9 mouse cellular contexts compared by ENCODE assay signal in the genomic region with DNA sequence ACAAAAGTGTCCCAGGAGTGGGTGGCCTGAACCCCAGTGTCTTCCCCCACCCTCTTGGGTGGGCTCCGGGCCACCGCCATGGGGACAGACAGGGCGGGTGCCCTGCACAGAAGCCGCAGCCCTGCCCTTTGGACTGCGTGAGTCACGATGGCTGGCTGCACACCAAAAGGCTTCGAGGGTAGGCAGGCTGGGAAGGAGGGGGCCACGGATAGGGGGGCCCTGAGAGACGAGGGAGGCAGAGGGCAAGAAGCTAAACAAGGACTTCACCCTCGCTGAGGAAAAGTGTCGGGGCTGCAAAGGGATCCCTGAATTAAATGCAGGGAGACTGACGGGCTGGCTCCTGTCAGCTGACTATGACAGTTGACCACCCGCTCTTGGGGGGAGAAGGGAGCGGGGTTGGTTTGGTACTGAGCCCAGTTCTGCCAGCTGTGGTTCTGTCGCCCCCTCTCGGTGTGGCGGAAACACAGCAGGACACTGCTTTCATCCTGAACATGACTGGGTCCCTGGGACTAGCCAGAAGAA. TPM values are rescaled to one million over a fixed set of nuclear protein-coding genes. Genes with fewer than 3 reads are reported as not detected.
A peak's percentile ranks its signal among the peaks of the same experiment; 100 is the strongest.
DNase-seq lines count a peak whose midpoint lies in the region; ATAC-seq and TF ChIP-seq lines count a peak whose summit lies in the region.
"Had no signal": no experiment of that assay in that cellular context is flagged by ENCODE, and none has a peak within 500 bp of the region (broad histone marks: within the 10 kb centered on the region; RNA-seq: fewer than 3 reads in every experiment).

No protein-coding gene starts in this region.

- H3K27ac ChIP-seq in heart, embryonic 11.5 days (ENCODE audit: low read depth, low read length) = no peak overlapping the region
- H3K27ac ChIP-seq in midbrain, postnatal 0 days (ENCODE audit: low read depth, low read length) = no peak overlapping the region
- H3K27ac ChIP-seq: midbrain, embryonic 12.5 days had no signal

- TF ChIP-seq CTCF in midbrain, postnatal 0 days (IDR thresholded peaks at IDR 0.05) = peak; percentile 57

- no peak overlapping the region for H3K4me3 ChIP-seq in heart, embryonic 11.5 days (ENCODE audit: low read depth, low read length)
- no peak overlapping the region for H3K4me3 ChIP-seq in midbrain, postnatal 0 days (ENCODE audit: low read depth, low read length)
- H3K4me3 ChIP-seq: midbrain, embryonic 12.5 days had no signal

- H3K4me2 ChIP-seq in heart, embryonic 11.5 days = no peak overlapping the region; the same call in 1 of the 2 replicates
- peak overlapping the region; percentile 24 for H3K4me2 ChIP-seq in midbrain, postnatal 0 days (ENCODE audit: low read depth, low read length, poor library complexity, severe bottlenecking)
- H3K4me2 ChIP-seq: midbrain, embryonic 12.5 days had no signal

- DNase-seq in adrenal gland, adult (ENCODE audit: inconsistent age in 2 of 2, low spot score in 1 of 2) = peak; percentile 86 to 90
- DNase-seq in adrenal gland, postnatal 4 days (ENCODE audit: low spot score in 2 of 2) = no peak
- DNase-seq in adipocyte (ENCODE audit: low spot score) = peak; percentile 51
- DNase-seq in kidney, adult 9 months = peak; percentile 77
- DNase-seq in midbrain, postnatal 0 days (ENCODE audit: low spot score) = no peak
- no peak for DNase-seq in frontal cortex, postnatal 25 days (ENCODE audit: low spot score in 2 of 2)

- 0 out of 2 replicates have a peak overlapping the region, but pooled peaks have one; percentile 10 for H3K9ac ChIP-seq in heart, embryonic 11.5 days (ENCODE audit: low read depth, low read length)
- no peak overlapping the region for H3K9ac ChIP-seq in midbrain, postnatal 0 days (replicated peaks; ENCODE audit: low read length, poor library complexity, severe bottlenecking)
- H3K9ac ChIP-seq: midbrain, embryonic 12.5 days had no signal

- H3K36me3 ChIP-seq in heart, embryonic 11.5 days (ENCODE audit: control insufficient read depth, insufficient read depth, low read length) = no peaks in the 10 kb centered on the region
- no peaks in the 10 kb centered on the region for H3K36me3 ChIP-seq in midbrain, postnatal 0 days (ENCODE audit: insufficient read depth, low read length)
- H3K36me3 ChIP-seq: midbrain, embryonic 12.5 days had no signal

- H3K4me1 ChIP-seq in heart, embryonic 11.5 days (ENCODE audit: control insufficient read depth, insufficient read depth, low read length) = peaks cover 10% of the 10 kb centered on the region; the same call in 1 of the 2 replicates
- no peaks in the 10 kb centered on the region for H3K4me1 ChIP-seq in midbrain, postnatal 0 days (ENCODE audit: insufficient read depth, low read length)
- H3K4me1 ChIP-seq: midbrain, embryonic 12.5 days had no signal

- peaks cover 12% of the 10 kb centered on the region for H3K27me3 ChIP-seq in heart, embryonic 11.5 days (ENCODE audit: control insufficient read depth, insufficient read depth, low read length)
- H3K27me3 ChIP-seq in midbrain, postnatal 0 days (ENCODE audit: insufficient read depth, low read length) = 0 out of 2 replicates have a peak, but pooled peaks cover under 1% of the 10 kb centered on the region

- no peaks in the 10 kb centered on the region for H3K9me3 ChIP-seq in heart, embryonic 11.5 days (replicated peaks; ENCODE audit: control insufficient read depth, low read length)
- no peaks in the 10 kb centered on the region for H3K9me3 ChIP-seq in midbrain, postnatal 0 days (ENCODE audit: low read length)
- H3K9me3 ChIP-seq: midbrain, embryonic 12.5 days had no signal

- WGBS in heart, embryonic 11.5 days (ENCODE audit: insufficient replicate concordance) = 38% methylated on average over 17 of the region's 17 CpGs
- 36% methylated on average over 17 of the region's 17 CpGs for WGBS in midbrain, postnatal 0 days

- no peak for ATAC-seq in heart, embryonic 11.5 days (replicated peaks; ENCODE audit: insufficient number of reproducible peaks, low FRiP score, low TSS enrichment)
- peak; percentile 50; the same call in 1 of the 2 replicates for ATAC-seq in midbrain, postnatal 0 days (ENCODE audit: low FRiP score)
- no peak for ATAC-seq in activated CD4-positive, CD25-positive, alpha-beta regulatory T cell, adult 4 months

RNA-seq across cellular contexts. Expression of a gene that starts 5.2 kb away (rescaled TPM):
- 1 to 10 TPM; 1.6 to 2.2 TPM for total RNA-seq in adrenal gland, postnatal 4 days (2021)
- polyA plus RNA-seq in heart, embryonic 11.5 days (2014; fragmentation: Nextera tagmentation; extraction: Ambion mirVana) = 0.16 TPM in 1 of 2 replicates, not detected in the other
- 0.27 TPM in 1 of 2 replicates, not detected in the other for total RNA-seq in midbrain, postnatal 0 days (2014; rRNA removed)
- polyA plus RNA-seq in midbrain, postnatal 0 days (2015; fragmentation: Nextera tagmentation; extraction: Ambion mirVana) = 0.35 and 0.39 TPM in 2 replicates
- not detected for polyA plus RNA-seq in activated CD4-positive, CD25-positive, alpha-beta regulatory T cell, adult 4 months (2017; shearing (Covaris generic))

RNA-seq across cellular contexts. Expression of a gene that starts 43.2 kb away (rescaled TPM):
- total RNA-seq in adrenal gland, postnatal 4 days (2021) = not detected
- polyA plus RNA-seq in heart, embryonic 11.5 days (2014; fragmentation: Nextera tagmentation; extraction: Ambion mirVana) = not detected in 2 replicates
- not detected in 2 replicates for total RNA-seq in midbrain, postnatal 0 days (2014; rRNA removed)
- not detected in 2 replicates for polyA plus RNA-seq in midbrain, postnatal 0 days (2015; fragmentation: Nextera tagmentation; extraction: Ambion mirVana)
- not detected for polyA plus RNA-seq in activated CD4-positive, CD25-positive, alpha-beta regulatory T cell, adult 4 months (2017; shearing (Covaris generic))
- polyA plus RNA-seq: midbrain, embryonic 12.5 days had no signal

RNA-seq across cellular contexts. Expression of a gene that starts 59.8 kb away (rescaled TPM):
- total RNA-seq in adrenal gland, postnatal 4 days (2021) = 1 to 10 TPM; 1.2 to 2.5 TPM
- 0.63 TPM in 1 of 2 replicates, not detected in the other for polyA plus RNA-seq in heart, embryonic 11.5 days (2014; fragmentation: Nextera tagmentation; extraction: Ambion mirVana)
- not detected in 2 replicates for total RNA-seq in midbrain, postnatal 0 days (2014; rRNA removed)
- polyA plus RNA-seq in midbrain, postnatal 0 days (2015; fragmentation: Nextera tagmentation; extraction: Ambion mirVana) = 0.26 and 0.37 TPM in 2 replicates
- not detected for polyA plus RNA-seq in activated CD4-positive, CD25-positive, alpha-beta regulatory T cell, adult 4 months (2017; shearing (Covaris generic))
- polyA plus RNA-seq: midbrain, embryonic 12.5 days had no signal

Comparison
In these comparisons a context has a peak if more than half of its experiments do, and no peak if none do; other contexts are left out.
1. DNase-seq: peak in adrenal gland, adult (2 of 2), adipocyte (single experiment) and kidney, adult 9 months (single experiment); none in adrenal gland, postnatal 4 days (0 of 2), midbrain, postnatal 0 days (single experiment) and frontal cortex, postnatal 25 days (0 of 2).